Mouse (Mus musculus): ENCODE measurements at regions not wholly inside any gene's neighbourhood (a gene's known extent, or its start where the extent isn't known, plus 50 kb on each side); places are given as distances from the start of the nearest gene placed in this dataset.

- TF ChIP-seq CTCF (IDR thresholded peaks at IDR 0.05; ENCODE audit: control insufficient read depth, insufficient read depth, low read length) (no peak), POLR2A (IDR thresholded peaks at IDR 0.05; ENCODE audit: borderline replicate concordance, control insufficient read depth, low read depth, low read length) (no peak)
- Histone ChIP-seq H3K4me1 (ENCODE audit: control insufficient read depth, insufficient read depth, low read length) (no peaks in the 10 kb centered on the region), H3K27ac (ENCODE audit: control insufficient read depth, insufficient read depth, low read depth, low read length, poor library complexity) (no peak overlapping the region), H3K4me3 (replicated peaks; ENCODE audit: control insufficient read depth, low read depth, low read length) (no peak overlapping the region)
- WGBS: 81% methylated on average over 6 of the region's 6 CpGs
Measured at GRCm38 (mm10) chr9:41914611-41915010, 209.5 kb downstream of the Sorl1 start.

DNA sequence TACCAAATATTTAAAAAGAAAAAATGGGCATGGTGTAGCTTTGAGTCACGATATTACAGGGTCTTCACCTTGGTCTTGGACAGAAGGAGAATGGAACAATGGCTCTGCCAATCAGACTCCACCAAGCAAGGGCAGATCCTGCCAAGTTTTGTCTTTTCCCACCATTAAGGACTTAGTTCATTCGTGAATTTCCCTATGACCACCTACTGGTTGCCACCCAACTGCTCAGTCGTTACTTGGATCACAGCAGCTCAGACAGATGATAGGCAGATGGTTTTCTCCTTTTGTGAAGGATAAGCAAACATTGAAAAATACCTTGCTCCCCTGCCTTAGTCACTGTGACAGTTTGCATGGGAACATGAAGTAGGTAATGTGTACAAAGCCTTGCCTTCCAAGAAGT lies 210.2 kb downstream of the Sorl1 start:
- TF ChIP-seq CTCF (IDR thresholded peaks at IDR 0.05; ENCODE audit: control insufficient read depth, insufficient read depth, low read length): no peak
- no peak for TF ChIP-seq POLR2A (IDR thresholded peaks at IDR 0.05; ENCODE audit: borderline replicate concordance, control insufficient read depth, low read depth, low read length)
- no peaks in the 10 kb centered on the region for H3K4me1 ChIP-seq (ENCODE audit: control insufficient read depth, insufficient read depth, low read length)
- H3K27ac ChIP-seq (ENCODE audit: control insufficient read depth, insufficient read depth, low read depth, low read length, poor library complexity): no peak overlapping the region
- 70% methylated on average over 3 of the region's 3 CpGs for WGBS
- no peak overlapping the region for H3K4me3 ChIP-seq (replicated peaks; ENCODE audit: control insufficient read depth, low read depth, low read length)

DNA sequence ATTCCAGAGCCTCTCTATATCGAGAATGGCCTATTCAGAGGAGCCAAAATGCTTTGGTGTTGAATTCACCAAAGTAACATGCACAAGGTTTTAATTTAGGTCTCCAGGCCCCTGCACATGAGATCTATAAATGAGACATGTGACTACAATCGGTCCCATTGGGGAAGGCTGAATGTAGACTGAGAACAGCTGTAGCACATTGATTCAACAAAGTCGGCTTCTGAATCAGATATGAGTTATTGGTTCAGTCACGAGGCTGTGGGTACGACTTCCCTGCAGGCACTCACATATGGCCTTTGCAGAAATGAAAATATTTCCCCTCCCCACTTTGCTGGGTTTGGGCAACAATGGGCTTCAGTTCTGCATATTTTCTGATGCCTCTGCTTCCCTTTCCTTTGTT lies 211.6 kb downstream of the Sorl1 start:
- Histone ChIP-seq H3K4me3 (replicated peaks; ENCODE audit: control insufficient read depth, low read depth, low read length) (no peak overlapping the region), H3K27ac (ENCODE audit: control insufficient read depth, insufficient read depth, low read depth, low read length, poor library complexity) (no peak overlapping the region), H3K4me1 (ENCODE audit: control insufficient read depth, insufficient read depth, low read length) (no peaks in the 10 kb centered on the region)
- no peak for TF ChIP-seq POLR2A (IDR thresholded peaks at IDR 0.05; ENCODE audit: borderline replicate concordance, control insufficient read depth, low read depth, low read length)
- TF ChIP-seq CTCF (IDR thresholded peaks at IDR 0.05; ENCODE audit: control insufficient read depth, insufficient read depth, low read length): no peak
- WGBS: 58% methylated on average over 5 of the region's 5 CpGs

DNA sequence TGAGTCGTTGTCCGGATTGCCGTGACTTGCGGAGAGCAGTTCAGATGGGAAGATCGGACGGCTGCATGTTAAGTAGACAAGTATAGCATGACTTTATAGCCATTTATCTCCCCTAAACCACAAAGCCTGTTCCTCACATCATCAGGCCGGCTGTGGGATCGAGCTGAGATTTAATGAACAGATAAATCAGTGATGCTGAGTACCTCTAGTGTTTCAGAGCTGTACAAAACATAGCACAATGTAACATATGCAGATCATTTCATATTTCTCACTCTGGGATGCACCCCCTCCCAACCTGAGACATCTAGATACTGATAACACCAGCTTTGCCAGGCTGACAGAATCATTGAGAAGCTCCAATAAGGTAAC lies 223.5 kb downstream of the Sorl1 start:
- Histone ChIP-seq H3K27ac (ENCODE audit: control insufficient read depth, insufficient read depth, low read depth, low read length, poor library complexity) (no peak overlapping the region), H3K4me3 (replicated peaks; ENCODE audit: control insufficient read depth, low read depth, low read length) (no peak overlapping the region), H3K4me1 (ENCODE audit: control insufficient read depth, insufficient read depth, low read length) (no peaks in the 10 kb centered on the region)
- 87% methylated on average over 8 of the region's 8 CpGs for WGBS
- TF ChIP-seq CTCF (IDR thresholded peaks at IDR 0.05; ENCODE audit: control insufficient read depth, insufficient read depth, low read length) (no peak), POLR2A (IDR thresholded peaks at IDR 0.05; ENCODE audit: borderline replicate concordance, control insufficient read depth, low read depth, low read length) (no peak)

GRCm38 (mm10) chr9:41899766-41900605 lies 224.1 kb downstream of the Sorl1 start:
- WGBS: 77% methylated on average over 11 of the region's 11 CpGs
- H3K4me1 ChIP-seq (ENCODE audit: control insufficient read depth, insufficient read depth, low read length): no peaks in the 10 kb centered on the region
- no peak overlapping the region for H3K4me3 ChIP-seq (replicated peaks; ENCODE audit: control insufficient read depth, low read depth, low read length)
- H3K27ac ChIP-seq (ENCODE audit: control insufficient read depth, insufficient read depth, low read depth, low read length, poor library complexity): no peak overlapping the region
- TF ChIP-seq CTCF (IDR thresholded peaks at IDR 0.05; ENCODE audit: control insufficient read depth, insufficient read depth, low read length): no peak
- no peak for TF ChIP-seq POLR2A (IDR thresholded peaks at IDR 0.05; ENCODE audit: borderline replicate concordance, control insufficient read depth, low read depth, low read length)

GRCm38 (mm10) chr9:41895106-41895505 lies 229.0 kb downstream of the Sorl1 start:
- TF ChIP-seq CTCF (IDR thresholded peaks at IDR 0.05; ENCODE audit: control insufficient read depth, insufficient read depth, low read length) (no peak), POLR2A (IDR thresholded peaks at IDR 0.05; ENCODE audit: borderline replicate concordance, control insufficient read depth, low read depth, low read length) (no peak)
- Histone ChIP-seq H3K4me3 (replicated peaks; ENCODE audit: control insufficient read depth, low read depth, low read length) (no peak overlapping the region), H3K27ac (ENCODE audit: control insufficient read depth, insufficient read depth, low read depth, low read length, poor library complexity) (no peak overlapping the region), H3K4me1 (ENCODE audit: control insufficient read depth, insufficient read depth, low read length) (no peaks in the 10 kb centered on the region)
- 75% methylated on average over 5 of the region's 5 CpGs for WGBS

DNA sequence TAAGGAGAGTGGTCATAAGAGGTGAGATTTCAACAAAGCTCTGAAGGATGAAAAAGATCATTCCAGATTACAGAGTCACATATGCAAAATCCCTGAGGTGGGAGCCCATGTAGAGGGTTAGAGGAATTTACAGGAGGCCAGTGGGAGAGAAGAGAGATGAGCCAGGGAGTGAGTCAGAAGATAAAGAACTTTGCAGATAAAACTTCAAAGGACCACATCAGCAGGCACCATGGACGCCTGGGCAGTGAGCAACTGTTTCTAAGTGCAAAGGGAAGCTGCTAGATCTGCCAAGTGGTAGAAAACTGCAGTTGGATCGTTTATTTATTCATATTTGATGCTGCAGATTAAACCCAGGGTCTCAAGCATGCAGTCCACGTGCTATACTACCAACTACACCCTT lies 231.3 kb downstream of the Sorl1 start:
- WGBS: 46% methylated on average over 3 of the region's 3 CpGs
- H3K4me1 ChIP-seq (ENCODE audit: control insufficient read depth, insufficient read depth, low read length): no peaks in the 10 kb centered on the region
- no peak overlapping the region for H3K27ac ChIP-seq (ENCODE audit: control insufficient read depth, insufficient read depth, low read depth, low read length, poor library complexity)
- TF ChIP-seq POLR2A (IDR thresholded peaks at IDR 0.05; ENCODE audit: borderline replicate concordance, control insufficient read depth, low read depth, low read length) (no peak), CTCF (IDR thresholded peaks at IDR 0.05; ENCODE audit: control insufficient read depth, insufficient read depth, low read length) (no peak)
- H3K4me3 ChIP-seq (replicated peaks; ENCODE audit: control insufficient read depth, low read depth, low read length): no peak overlapping the region

- H3K27ac ChIP-seq (ENCODE audit: control insufficient read depth, insufficient read depth, low read depth, low read length, poor library complexity): no peak overlapping the region
- no peak for TF ChIP-seq POLR2A (IDR thresholded peaks at IDR 0.05; ENCODE audit: borderline replicate concordance, control insufficient read depth, low read depth, low read length)
- TF ChIP-seq CTCF (IDR thresholded peaks at IDR 0.05; ENCODE audit: control insufficient read depth, insufficient read depth, low read length): no peak
- WGBS: 78% methylated on average over 7 of the region's 7 CpGs
- H3K4me1 ChIP-seq (ENCODE audit: control insufficient read depth, insufficient read depth, low read length): no peaks in the 10 kb centered on the region
- H3K4me3 ChIP-seq (replicated peaks; ENCODE audit: control insufficient read depth, low read depth, low read length): no peak overlapping the region
Measured at GRCm38 (mm10) chr9:41891206-41891605, 232.9 kb downstream of the Sorl1 start.
